Mouse (Mus musculus): ENCODE measurements around the gene Galntl6.

DNA sequence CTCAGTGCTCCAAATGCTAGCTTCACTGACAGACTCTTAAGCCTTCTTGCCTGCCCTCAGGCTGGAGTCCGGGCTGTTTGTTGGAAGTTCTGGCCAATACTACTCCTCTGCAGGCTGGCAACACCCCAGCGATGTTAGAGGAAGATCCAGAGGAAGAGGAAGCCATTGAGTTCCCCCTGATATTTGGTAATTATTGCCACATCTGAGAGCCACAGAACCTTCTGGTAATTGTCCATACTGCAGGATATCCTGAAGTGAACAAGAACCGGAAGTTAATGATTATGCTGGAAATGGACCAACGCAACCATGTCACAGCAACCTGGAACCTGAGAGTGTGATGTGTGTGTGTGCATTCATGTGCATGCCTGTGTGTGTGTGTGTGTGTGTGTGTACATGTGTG lies 1111.2 kb downstream of the Galntl6 start:
- TF ChIP-seq CTCF (IDR thresholded peaks at IDR 0.05; ENCODE audit: extremely low read depth, insufficient read depth, low read length), result no peak
- no peak for TF ChIP-seq POLR2A (IDR thresholded peaks at IDR 0.05; ENCODE audit: extremely low read depth, insufficient read depth, low read length)
